Mouse (Mus musculus): ENCODE data around the gene Pigv.
"Not testable (repeated sequence)": the region's sequence is repeated elsewhere in the genome, so short reads cannot be mapped to it uniquely, and the experiment has no call there.

Gene Pigv

GRCm38 (mm10) chr4:133673666-133674330, 1.4 kb upstream of the Pigv start:
- in situ Hi-C loops (cut with MboI; ENCODE audit: unreplicated experiment in 2 of 2), result loop anchor here (5.0 kb wide), 2 partner anchors 84 to 144 kb away; partner anchors contain the start of gene Arid1a (in 2 of the 2)

- in situ Hi-C loops (cut with MboI; ENCODE audit: unreplicated experiment in 2 of 2), result loop anchor here (5.0 kb wide), 2 partner anchors 84 to 144 kb away; partner anchors contain the start of gene Arid1a (in 2 of the 2)
These were observed 599 bp upstream of the Pigv start for GRCm38 (mm10) chr4:133672845-133673647.

GRCm38 (mm10) chr4:133671184-133671880, 1.1 kb downstream of the Pigv start:
- in situ Hi-C loops (cut with MboI; ENCODE audit: unreplicated experiment in 2 of 2), result loop anchor here (5.0 kb wide), 2 partner anchors 86 to 146 kb away; partner anchors contain the start of gene Arid1a (in 2 of the 2)

GRCm38 (mm10) chr4:133669652-133670210, 2.7 kb downstream of the Pigv start:
- in situ Hi-C loops (cut with MboI; ENCODE audit: unreplicated experiment in 2 of 2), result loop anchor here (5.0 kb wide), 2 partner anchors 88 to 148 kb away; partner anchors contain the start of gene Arid1a (in 2 of the 2)

- in situ Hi-C loops (cut with MboI; ENCODE audit: unreplicated experiment in 2 of 2), result no loop called here
These were observed 3.9 kb downstream of the Pigv start for GRCm38 (mm10) chr4:133668537-133668936.

GRCm38 (mm10) chr4:133666199-133666598, 6.2 kb downstream of the Pigv start:
- in situ Hi-C loops (cut with MboI; ENCODE audit: unreplicated experiment in 2 of 2), result no loop called here

GRCm38 (mm10) chr4:133665118-133665517, 7.3 kb downstream of the Pigv start:
- in situ Hi-C loops (cut with MboI; ENCODE audit: unreplicated experiment in 2 of 2), result no loop called here

GRCm38 (mm10) chr4:133662945-133663344, 9.5 kb downstream of the Pigv start:
- in situ Hi-C loops (cut with MboI; ENCODE audit: unreplicated experiment in 2 of 2), result loop anchor here in 1 of 2 experiments (5.0 kb wide), 1 partner anchor 164 kb away; no protein-coding TSS in a partner anchor

GRCm38 (mm10) chr4:133662421-133662820, 10.0 kb downstream of the Pigv start:
- in situ Hi-C loops (cut with MboI; ENCODE audit: unreplicated experiment in 2 of 2), result loop anchor here in 1 of 2 experiments (5.0 kb wide), 1 partner anchor 165 kb away; no protein-coding TSS in a partner anchor

- in situ Hi-C loops (cut with MboI; ENCODE audit: unreplicated experiment in 2 of 2), result loop anchor here in 1 of 2 experiments (5.0 kb wide), 1 partner anchor 167 kb away; no protein-coding TSS in a partner anchor
These were observed 12.0 kb downstream of the Pigv start for GRCm38 (mm10) chr4:133660193-133661155.

GRCm38 (mm10) chr4:133659497-133660192, 12.8 kb downstream of the Pigv start:
- in situ Hi-C loops (cut with MboI; ENCODE audit: unreplicated experiment in 2 of 2), result loop anchor here in 1 of 2 experiments (5.0 kb wide), 1 partner anchor 168 kb away; no protein-coding TSS in a partner anchor

GRCm38 (mm10) chr4:133658729-133659128, 13.7 kb downstream of the Pigv start:
- in situ Hi-C loops (cut with MboI; ENCODE audit: unreplicated experiment in 2 of 2), result no loop called here

GRCm38 (mm10) chr4:133657829-133658458, 14.5 kb downstream of the Pigv start:
- in situ Hi-C loops (cut with MboI; ENCODE audit: unreplicated experiment in 2 of 2), result no loop called here

GRCm38 (mm10) chr4:133656997-133657396, 15.4 kb downstream of the Pigv start:
- in situ Hi-C loops (cut with MboI; ENCODE audit: unreplicated experiment in 2 of 2), result no loop called here

GRCm38 (mm10) chr4:133656294-133656693, 16.2 kb downstream of the Pigv start:
- in situ Hi-C loops (cut with MboI; ENCODE audit: unreplicated experiment in 2 of 2), result no loop called here

- in situ Hi-C loops (cut with MboI; ENCODE audit: unreplicated experiment in 2 of 2), result not testable (repeated sequence)
These were observed 18.4 kb downstream of the Pigv start for GRCm38 (mm10) chr4:133654070-133654469.

GRCm38 (mm10) chr4:133652746-133653145, 19.7 kb downstream of the Pigv start:
- in situ Hi-C loops (cut with MboI; ENCODE audit: unreplicated experiment in 2 of 2), result no loop called here

- in situ Hi-C loops (cut with MboI; ENCODE audit: unreplicated experiment in 2 of 2), result no loop called here
These were observed 20.5 kb downstream of the Pigv start for GRCm38 (mm10) chr4:133651986-133652385.
